Mouse (Mus musculus) kidney, adult 18-20 months (tissue): ENCODE data around the gene Pik3r3.
"Not testable (repeated sequence)": the region's sequence is repeated elsewhere in the genome, so short reads cannot be mapped to it uniquely, and the experiment has no call there.

Source experiments
- DNase-seq: peaks from one replicate; pipeline ENCODE4 v3.0.0; 2021

The Pik3r3 gene

DNA sequence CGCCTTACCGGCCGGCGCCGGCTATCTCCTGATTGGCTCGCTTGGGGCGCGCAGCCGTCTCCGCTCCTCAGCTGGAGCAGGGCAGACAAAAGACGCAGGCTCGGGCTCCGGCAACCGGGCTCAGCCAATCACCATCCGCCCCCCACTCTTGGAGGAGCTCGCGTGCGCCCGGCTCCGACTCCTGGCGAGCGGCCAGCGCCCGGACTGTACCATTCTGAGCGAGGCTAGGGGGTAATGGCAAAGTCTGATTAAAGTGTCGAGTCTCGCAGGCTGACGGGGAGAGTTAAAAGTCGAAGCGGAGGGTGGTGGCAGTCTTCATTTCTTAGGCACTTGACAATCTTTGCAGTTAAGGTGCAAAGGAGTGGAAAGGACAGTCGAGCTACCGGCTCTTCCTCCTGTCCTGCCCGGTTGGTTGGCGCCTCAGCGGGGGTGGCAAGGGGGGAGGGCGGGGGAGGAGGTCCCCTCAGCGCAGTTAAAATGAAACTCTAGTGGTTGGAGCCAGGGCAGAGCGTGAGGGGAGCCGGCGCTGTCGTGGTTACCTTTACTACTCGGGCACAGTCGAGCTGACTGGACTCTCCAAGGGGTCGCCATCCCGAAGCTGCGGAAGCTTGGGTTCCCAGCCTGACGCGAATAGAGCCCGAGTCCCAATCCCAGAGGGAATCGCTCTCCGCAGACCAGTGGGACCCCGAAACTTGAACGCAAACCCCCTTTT lies at the start of gene Pik3r3:
Gene Pik3r3 (plus strand): TSS at position 479 of the 712 bp plus-strand sequence.
- peak; percentile 96 for DNase-seq

DNA sequence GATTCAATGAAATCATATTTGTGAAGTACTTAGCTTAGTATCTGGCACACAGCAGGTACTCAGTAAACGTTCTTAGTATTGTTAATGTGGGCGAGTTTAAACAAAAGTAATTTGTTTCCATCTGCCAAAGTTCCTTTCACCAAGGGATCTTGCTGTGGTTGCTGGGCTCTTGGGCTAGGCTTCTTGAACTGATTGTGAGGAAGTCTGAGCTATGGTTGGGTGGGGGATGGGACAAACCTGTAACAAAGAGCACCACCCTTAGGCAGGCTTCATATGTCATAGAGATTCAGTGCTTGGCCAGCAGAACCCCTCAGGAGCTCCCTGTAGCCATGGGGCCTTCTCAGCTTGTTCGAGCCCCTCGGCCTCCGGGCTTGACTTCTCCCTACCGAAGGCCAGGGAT lies 48.3 kb upstream of the Pik3r3 start, which contains the start of the genes 1700042G07Rik and Gm49337:
Gene 1700042G07Rik (plus strand): TSS at position 301 of the 400 bp plus-strand sequence.
Gene Gm49337 (plus strand): TSS at position 313 of the 400 bp plus-strand sequence.
- DNase-seq = no peak

GRCm38 (mm10) chr4:116173752-116174151 lies 47.7 kb upstream of the Pik3r3 start:
- DNase-seq = no peak

GRCm38 (mm10) chr4:116174466-116175116 lies 46.8 kb upstream of the Pik3r3 start:
- peak; percentile 64 for DNase-seq

DNA sequence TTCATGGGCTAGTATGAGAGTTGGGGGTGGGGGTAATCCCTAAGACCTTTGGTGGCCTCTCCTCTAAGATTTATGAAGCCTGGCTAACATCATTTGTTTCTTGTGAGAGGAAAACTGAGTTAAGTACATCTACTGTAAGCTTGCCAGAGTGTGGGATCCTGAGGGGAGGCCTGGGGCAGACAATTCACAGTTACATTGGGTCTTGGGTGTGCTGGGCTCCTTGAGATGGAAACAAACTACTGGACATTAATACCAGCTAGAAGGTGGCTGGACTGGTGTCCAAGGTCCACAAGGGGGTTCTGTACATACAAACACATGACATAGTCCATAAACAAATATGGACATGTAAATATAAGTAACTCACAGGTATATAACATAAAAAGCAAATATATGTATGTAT lies 46.3 kb upstream of the Pik3r3 start:
- no peak for DNase-seq

DNA sequence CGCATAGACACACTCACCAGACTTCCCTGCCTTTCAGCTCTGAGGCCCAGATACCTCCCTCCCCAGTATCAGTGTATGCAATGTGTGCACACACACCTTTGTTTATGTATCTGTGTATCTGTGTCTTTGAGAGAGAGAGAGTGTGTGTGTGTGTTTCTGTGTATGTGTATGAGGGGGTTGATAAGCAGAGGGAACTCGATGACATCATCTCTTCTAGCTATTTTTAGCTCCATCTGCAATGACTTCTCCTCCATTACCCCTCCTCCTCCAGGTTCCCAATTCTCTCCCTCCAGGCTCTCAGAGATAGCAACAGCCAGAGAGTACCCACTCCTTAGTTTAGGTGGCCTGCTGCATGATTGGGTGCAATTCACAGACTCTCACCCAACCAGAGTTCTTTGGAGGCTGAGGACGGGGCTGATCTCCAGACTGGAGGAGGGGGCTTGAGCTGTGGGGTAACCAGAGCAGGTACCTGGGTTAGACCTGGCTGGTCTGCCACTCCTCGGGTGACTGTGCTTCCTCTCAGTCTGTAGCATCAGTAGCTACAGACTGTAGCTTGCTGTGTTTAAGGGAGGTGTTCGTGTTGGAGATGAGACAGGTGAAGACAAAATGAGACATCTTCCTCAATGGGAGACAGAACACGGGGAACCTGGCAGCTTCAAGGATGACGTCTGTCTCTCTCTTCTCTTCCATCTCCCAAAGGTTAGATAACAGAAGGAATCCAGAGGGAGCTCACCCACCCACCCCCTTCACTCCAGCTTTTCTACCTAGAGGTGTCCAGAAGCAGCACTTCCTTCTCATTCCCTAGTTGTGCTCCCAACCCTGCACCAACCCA lies 45.5 kb upstream of the Pik3r3 start:
- DNase-seq = no peak

GRCm38 (mm10) chr4:116176543-116176988 lies 44.9 kb upstream of the Pik3r3 start:
- peak; percentile 83 for DNase-seq

DNA sequence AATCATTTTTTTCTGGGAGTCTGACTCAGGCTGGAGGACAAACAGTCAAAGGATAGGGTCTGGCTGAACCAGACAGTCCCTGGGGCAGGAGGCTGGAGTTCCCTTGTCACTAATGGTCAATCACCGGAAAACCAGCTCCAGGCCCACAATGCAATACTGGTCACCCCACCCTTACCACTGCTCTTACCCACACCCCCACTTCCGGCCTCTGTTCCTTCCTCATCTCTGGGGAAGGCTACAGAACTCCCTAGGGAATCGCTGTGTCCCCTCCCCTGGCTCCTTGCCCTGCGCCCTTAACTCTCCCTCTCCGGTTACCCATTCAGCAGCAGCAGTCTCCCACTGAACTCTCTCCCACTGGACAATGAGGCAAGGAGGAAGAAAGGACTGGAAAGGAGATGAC lies 44.3 kb upstream of the Pik3r3 start:
- peak; percentile 81 for DNase-seq

DNA sequence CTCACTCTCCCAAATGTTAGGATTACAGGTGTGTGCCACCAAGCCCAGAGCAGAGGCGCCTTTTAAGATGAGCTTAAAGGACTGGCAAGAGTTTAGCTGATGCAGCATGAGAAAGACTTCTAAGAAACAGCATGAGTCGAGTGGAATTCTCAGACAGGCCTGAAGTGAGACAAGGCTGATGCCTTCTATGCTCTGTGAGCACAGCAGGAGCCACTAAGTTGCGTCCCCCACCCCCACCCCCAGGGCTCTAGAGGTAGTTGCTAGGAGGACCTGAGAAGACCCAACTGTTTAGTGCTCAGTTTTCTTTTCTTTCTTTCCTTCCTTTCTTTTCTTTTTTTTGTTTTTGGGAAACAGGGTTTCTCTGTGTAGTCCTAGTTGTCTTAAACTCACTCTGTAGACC lies 39.3 kb upstream of the Pik3r3 start:
- DNase-seq = no peak

DNA sequence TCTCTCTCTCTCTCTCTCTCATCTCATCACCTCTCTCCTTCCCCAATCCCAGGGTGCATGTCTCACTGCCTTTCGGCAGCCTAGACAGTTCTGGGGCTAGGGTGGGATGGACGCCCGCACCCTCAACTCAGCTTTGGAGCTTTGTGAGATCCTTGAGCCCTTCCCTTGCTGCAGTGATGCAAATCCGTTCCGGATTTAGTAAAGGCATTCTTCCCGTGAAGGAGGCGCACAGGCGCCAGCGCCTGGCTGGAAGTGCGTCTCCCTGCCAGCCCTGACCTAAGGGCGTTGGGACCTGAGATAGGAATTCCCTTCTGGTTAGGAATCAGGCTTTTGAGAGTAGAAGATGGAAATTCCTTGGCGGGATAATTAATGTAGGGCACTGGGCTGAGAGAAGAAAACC lies 38.7 kb upstream of the Pik3r3 start:
- peak; percentile 51 for DNase-seq

- DNase-seq = no peak
These were observed 36.3 kb upstream of the Pik3r3 start for GRCm38 (mm10) chr4:116185083-116185482.

DNA sequence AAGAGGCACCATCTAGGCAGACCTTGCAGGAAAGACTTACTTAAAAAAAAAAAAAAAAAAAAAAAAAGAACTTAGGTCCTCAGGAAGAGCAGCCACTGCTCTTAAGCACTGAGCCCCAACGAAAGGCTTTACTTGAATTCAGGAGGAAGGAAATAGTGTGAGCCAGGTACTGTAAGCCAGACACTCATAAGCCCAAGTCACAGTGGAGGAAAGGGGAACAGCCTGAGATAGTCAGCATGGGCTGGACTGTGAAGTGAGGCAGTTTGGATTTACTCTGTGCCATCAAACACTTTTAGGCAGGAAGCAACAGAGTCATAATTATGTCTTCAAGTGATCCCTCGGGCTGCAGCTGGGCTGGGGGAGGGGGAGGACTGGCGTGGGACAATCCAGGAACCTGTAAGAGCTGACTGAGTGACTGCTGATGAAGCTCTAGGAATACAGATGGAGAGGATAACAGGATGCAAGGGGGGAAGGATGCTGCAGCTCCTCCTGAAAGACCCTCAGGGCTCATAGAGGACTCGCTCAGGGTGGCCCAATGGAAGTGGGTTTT lies 29.1 kb upstream of the Pik3r3 start:
- no peak for DNase-seq

GRCm38 (mm10) chr4:116193583-116194383 lies 27.6 kb upstream of the Pik3r3 start:
- DNase-seq = no peak

DNA sequence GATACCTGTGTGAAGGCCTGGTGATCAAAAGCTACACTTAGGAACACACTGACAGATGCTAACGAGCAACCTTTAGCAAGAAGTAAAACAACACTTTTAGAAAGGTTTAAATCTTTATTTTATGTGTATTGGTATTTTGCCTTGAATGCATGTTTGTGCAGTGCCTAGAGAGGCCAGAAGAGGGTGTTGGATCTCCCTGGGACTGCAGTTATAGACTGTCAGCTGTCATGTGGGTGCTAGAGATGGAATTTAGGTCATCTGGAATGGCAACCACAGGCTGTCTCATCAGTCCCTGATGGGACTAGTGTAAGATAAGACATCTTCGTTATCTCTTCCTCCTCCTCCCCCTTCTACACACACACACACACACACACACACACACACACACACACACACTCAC lies 23.0 kb upstream of the Pik3r3 start:
- no peak for DNase-seq

DNA sequence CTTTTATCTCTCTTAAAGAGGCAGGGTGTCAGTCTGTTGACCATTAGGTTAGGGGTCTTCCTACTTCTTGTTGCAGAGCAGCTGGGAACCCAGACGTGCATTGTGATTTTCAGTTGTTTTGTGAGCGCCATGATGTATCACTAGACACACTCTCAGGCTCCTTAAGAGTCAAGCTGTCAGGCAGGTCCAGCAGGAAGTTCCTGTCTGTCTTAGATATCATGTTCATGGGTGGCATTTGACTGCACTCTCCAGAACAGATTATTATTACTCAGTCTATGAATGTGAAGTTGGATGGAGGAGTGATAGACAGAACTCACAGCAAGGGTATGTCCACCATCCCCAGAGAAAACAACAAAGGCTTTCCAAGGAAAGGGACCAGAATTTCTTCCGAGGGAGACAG lies 17.0 kb upstream of the Pik3r3 start:
- no peak for DNase-seq

DNA sequence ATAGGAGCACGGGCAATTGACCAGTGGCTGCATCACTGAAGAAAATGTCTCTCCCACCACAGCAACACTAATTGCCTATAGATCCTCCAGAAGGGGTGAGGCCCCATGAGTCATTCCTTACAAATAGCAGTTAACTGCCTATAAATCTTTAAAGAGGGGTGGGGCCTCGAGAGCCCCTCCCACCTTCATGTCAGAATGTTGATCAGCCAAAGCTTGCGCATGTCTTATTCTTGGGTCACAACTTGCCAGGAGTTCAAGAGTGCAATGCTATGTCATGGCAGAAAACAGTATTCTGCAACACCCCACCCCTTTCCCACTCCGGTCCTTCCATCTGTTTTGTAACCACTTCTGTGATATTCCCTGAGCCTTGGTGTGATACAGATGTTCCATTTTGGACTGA lies 14.9 kb upstream of the Pik3r3 start:
- no peak for DNase-seq

- DNase-seq = no peak
These were observed 12.5 kb upstream of the Pik3r3 start for GRCm38 (mm10) chr4:116208891-116209290.

DNA sequence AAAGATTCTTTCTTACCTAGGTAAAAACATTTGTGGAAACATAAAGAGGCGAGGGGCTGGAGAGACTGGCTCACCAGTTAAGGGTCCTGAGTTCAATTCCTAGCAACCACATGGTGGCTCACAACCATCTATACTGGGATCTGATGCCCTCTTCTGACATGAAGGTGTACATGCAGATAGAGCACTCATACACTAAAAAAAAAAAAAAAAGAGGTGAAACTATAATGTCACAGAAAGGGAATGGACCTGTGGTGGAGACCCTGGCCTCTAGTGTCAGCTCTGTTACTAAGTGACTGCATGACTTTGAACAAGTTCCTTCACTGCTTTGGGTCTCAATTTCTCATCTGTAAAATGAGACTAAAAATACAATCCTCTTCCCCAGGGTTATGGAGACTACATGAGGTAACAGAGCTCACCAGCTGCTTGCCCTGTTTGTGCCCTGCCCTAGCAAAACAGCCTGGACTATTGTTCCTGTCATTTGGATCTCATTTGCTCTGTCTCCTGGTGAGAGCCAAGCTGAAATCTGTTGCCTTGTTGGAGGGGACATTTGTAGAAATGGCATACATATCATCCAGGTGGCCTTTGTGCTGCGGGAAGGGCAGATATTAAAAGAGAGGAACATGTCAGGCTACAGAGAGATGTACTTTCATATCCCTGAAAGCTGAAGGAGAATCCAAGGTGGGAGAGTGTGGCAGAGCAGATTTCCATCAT lies 5.4 kb upstream of the Pik3r3 start:
- no peak for DNase-seq

DNA sequence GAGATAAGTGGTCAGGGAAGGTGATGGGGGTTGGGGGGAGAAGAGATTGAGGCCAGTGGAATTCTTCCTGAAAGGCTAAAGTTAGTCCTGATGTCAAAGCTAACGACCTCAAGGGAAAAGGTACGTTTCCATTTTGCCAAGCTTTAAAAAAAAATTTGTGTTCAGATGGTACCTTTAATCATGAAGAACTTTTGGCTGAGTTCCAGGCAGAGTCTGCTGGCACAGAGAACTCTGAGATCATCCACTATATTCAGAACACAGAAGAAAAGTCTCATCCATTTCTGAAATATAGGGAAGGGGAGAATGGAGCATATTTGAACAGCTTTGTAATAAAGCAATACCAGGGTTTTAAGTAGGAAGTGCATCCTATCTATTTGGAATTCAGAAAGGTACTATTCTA lies 4.4 kb upstream of the Pik3r3 start:
- DNase-seq = no peak

- DNase-seq = not testable (repeated sequence)
These were observed 3.8 kb upstream of the Pik3r3 start for GRCm38 (mm10) chr4:116217661-116218060.

GRCm38 (mm10) chr4:116219056-116219455 lies 2.4 kb upstream of the Pik3r3 start:
- DNase-seq = no peak
